Mouse (Mus musculus): ENCODE measurements at regions not wholly inside any gene's neighbourhood (a gene's known extent, or its start where the extent isn't known, plus 50 kb on each side); places are given as distances from the start of the nearest gene placed in this dataset.

GRCm38 (mm10) chr19:27073281-27073680 lies 143.0 kb upstream of the Vldlr start:
- no peak for TF ChIP-seq CTCF (conservative IDR thresholded peaks at IDR 0.05; ENCODE audit: low read length)
- TF ChIP-seq POU5F1 (IDR thresholded peaks at IDR 0.05; ENCODE audit: borderline replicate concordance, low read length): no peak
- TF ChIP-seq NANOG (IDR thresholded peaks at IDR 0.05; ENCODE audit: borderline replicate concordance, low read length): no peak

All from E14TG2a.4 (cell line).